Mouse (Mus musculus): ENCODE results near the gene Aen.

- TF ChIP-seq CTCF (conservative IDR thresholded peaks at IDR 0.05; ENCODE audit: low read length) (no peak), NANOG (IDR thresholded peaks at IDR 0.05; ENCODE audit: borderline replicate concordance, low read length) (no peak), POU5F1 (IDR thresholded peaks at IDR 0.05; ENCODE audit: borderline replicate concordance, low read length) (no peak)
Measured at GRCm38 (mm10) chr7:78886496-78886895, 9.2 kb upstream of the Aen start.

Measured in E14TG2a.4 (cell line).